18 mouse cellular contexts compared by ENCODE assay signal in the genomic region with DNA sequence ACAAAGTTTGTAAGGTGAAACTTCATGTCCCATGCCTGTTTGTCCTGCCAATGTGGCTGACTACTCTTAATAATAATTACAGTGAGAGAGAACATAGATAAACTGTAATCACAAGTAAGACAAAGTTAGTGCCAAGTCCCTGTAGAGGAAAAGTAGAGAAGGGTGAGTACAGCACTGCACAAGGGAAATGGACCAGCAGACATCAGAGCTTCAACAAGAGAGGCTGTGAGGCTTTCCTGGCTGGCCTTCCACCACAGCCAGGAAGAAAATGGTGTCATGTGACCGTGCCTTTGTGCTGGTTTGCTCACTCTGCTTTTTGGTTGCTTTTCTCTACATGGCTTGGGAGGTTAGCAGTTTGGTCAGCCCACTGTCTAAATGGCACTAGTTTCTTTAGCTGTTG. TPM values are rescaled to one million over a fixed set of nuclear protein-coding genes. Genes with fewer than 3 reads are reported as not detected.
"Had no signal": no experiment of that assay in that cellular context is flagged by ENCODE, and none has a peak within 500 bp of the region (broad histone marks: within the 10 kb centered on the region; RNA-seq: fewer than 3 reads in every experiment).

No protein-coding gene starts in this region.

- ATAC-seq: lung, postnatal 0 days; midbrain, embryonic 16.5 days had no signal

- H3K27me3 ChIP-seq: limb, embryonic 12.5 days; liver, embryonic 15.5 days had no signal

- H3K9ac ChIP-seq: limb, embryonic 12.5 days; liver, embryonic 15.5 days had no signal

- H3K9me3 ChIP-seq: limb, embryonic 12.5 days; liver, embryonic 15.5 days had no signal

- H3K36me3 ChIP-seq: limb, embryonic 12.5 days; liver, embryonic 15.5 days had no signal

- H3K27ac ChIP-seq: kidney, postnatal 0 days; limb, embryonic 12.5 days; liver, embryonic 15.5 days had no signal

- H3K4me2 ChIP-seq: limb, embryonic 12.5 days; liver, embryonic 15.5 days; midbrain, embryonic 11.5 days had no signal

- DNase-seq: kidney, adult 9 months; kidney, postnatal 36 days; layer of hippocampus, adult 9-11 months; layer of hippocampus, postnatal 36 days; liver; lung, adult 2 months; lung, postnatal 36 days; right cerebral cortex, adult 18-20 months; spleen, adult 18-20 months; thymus, adult 18-20 months; thymus, postnatal 14 days had no signal

- H3K4me3 ChIP-seq: limb, embryonic 12.5 days; liver, embryonic 15.5 days had no signal

- H3K4me1 ChIP-seq: limb, embryonic 12.5 days; liver, embryonic 15.5 days had no signal

RNA-seq across cellular contexts. Expression of gene Spata9, which starts 8.7 kb away (rescaled TPM):
- total RNA-seq: layer of hippocampus, adult 18-20 months; layer of hippocampus, postnatal 36 days had no signal
- polyA plus RNA-seq: lung, adult 2 months had no signal
